Mouse (Mus musculus) lung, postnatal 0 days (tissue): ENCODE results near the gene Rabep2.

Experiments used
- CTCF ChIP-seq: IDR thresholded peaks from 2 replicates; pipeline ENCODE4 v1.5.1; 2016; ENCODE audit warnings: antibody characterized with exemption, mild to moderate bottlenecking
- EP300 ChIP-seq: IDR thresholded peaks from 2 replicates; pipeline ENCODE4 v1.6.1; 2016; ENCODE audit warnings: antibody characterized with exemption, mild to moderate bottlenecking, control low read depth

GRCm38 (mm10) chr7:126414725-126415124 is 13.8 kb upstream of the Rabep2 start, which contains the start of gene Cd19:
- TF ChIP-seq EP300, result no peak
- TF ChIP-seq CTCF, result no peak
